Comparison of ENCODE assay signal across 16 mouse cellular contexts in genomic region chr2:93919093-93919492, GRCm38 (mm10). TPM values are rescaled to one million over a fixed set of nuclear protein-coding genes. Genes with fewer than 3 reads are reported as not detected.
"Had no signal": no experiment of that assay in that cellular context is flagged by ENCODE, and none has a peak within 500 bp of the region (broad histone marks: within the 10 kb centered on the region; RNA-seq: fewer than 3 reads in every experiment).

No protein-coding gene starts in this region.

- DNase-seq: retina, postnatal 1 day; right cerebral cortex, adult 18-20 months; right cerebral cortex, postnatal 14 days; right cerebral cortex, postnatal 25 days; right cerebral cortex, postnatal 4 days; spleen, adult 18-20 months; thymus, adult 18-20 months; thymus, adult 2 months; thymus, postnatal 14 days; thymus, postnatal 25 days; thymus, postnatal 36 days; thymus, postnatal 4 days had no signal

RNA-seq across cellular contexts. Expression of gene Gm13889, which starts 37.9 kb away (rescaled TPM):
- total RNA-seq: neutrophil, adult 5-6 weeks had no signal

RNA-seq across cellular contexts. Expression of gene Accsl, which starts 50.1 kb away (rescaled TPM):
- total RNA-seq: neutrophil, adult 5-6 weeks had no signal
- polyA plus RNA-seq: small intestine, adult 2 months; stomach, postnatal 0 days; testis, adult 2 months had no signal
